Mouse (Mus musculus): Measurements from ENCODE around the gene Usp15.

Gene Usp15

GRCm38 (mm10) chr10:123170898-123171297 lies 25.9 kb downstream of the Usp15 start:
- no peak for DNase-seq

- DNase-seq: no peak
These were observed 31.3 kb downstream of the Usp15 start for GRCm38 (mm10) chr10:123165542-123165941.

GRCm38 (mm10) chr10:123160508-123160907 lies 36.3 kb downstream of the Usp15 start:
- no peak for DNase-seq

GRCm38 (mm10) chr10:123159316-123159715 lies 37.5 kb downstream of the Usp15 start:
- no peak for DNase-seq

GRCm38 (mm10) chr10:123156392-123156791 lies 40.4 kb downstream of the Usp15 start:
- DNase-seq: no peak

GRCm38 (mm10) chr10:123155764-123156163 lies 41.0 kb downstream of the Usp15 start:
- DNase-seq: no peak

- no peak for DNase-seq
These were observed 43.5 kb downstream of the Usp15 start for GRCm38 (mm10) chr10:123153321-123153720.

- DNase-seq: no peak
These were observed 48.6 kb downstream of the Usp15 start for GRCm38 (mm10) chr10:123148025-123148814.

GRCm38 (mm10) chr10:123147180-123147579 lies 49.6 kb downstream of the Usp15 start:
- no peak for DNase-seq

GRCm38 (mm10) chr10:123146349-123146748 lies 50.4 kb downstream of the Usp15 start:
- DNase-seq: no peak

GRCm38 (mm10) chr10:123144256-123144655 lies 52.5 kb downstream of the Usp15 start:
- DNase-seq: no peak

GRCm38 (mm10) chr10:123142395-123143050 lies 54.3 kb downstream of the Usp15 start:
- DNase-seq: no peak

- no peak for DNase-seq
These were observed 61.0 kb downstream of the Usp15 start for GRCm38 (mm10) chr10:123135818-123136217.

- no peak for DNase-seq
These were observed 65.3 kb downstream of the Usp15 start for GRCm38 (mm10) chr10:123131487-123131886.

GRCm38 (mm10) chr10:123120666-123121392 lies 76.0 kb downstream of the Usp15 start:
- DNase-seq: no peak

GRCm38 (mm10) chr10:123116861-123117260 lies 79.9 kb downstream of the Usp15 start:
- no peak for DNase-seq

- DNase-seq: no peak
These were observed 83.3 kb downstream of the Usp15 start for GRCm38 (mm10) chr10:123113466-123113865.

- DNase-seq: no peak
These were observed 84.0 kb downstream of the Usp15 start for GRCm38 (mm10) chr10:123112787-123113168.

GRCm38 (mm10) chr10:123112056-123112786 lies 84.6 kb downstream of the Usp15 start:
- no peak for DNase-seq

GRCm38 (mm10) chr10:123110548-123110947 lies 86.2 kb downstream of the Usp15 start:
- no peak for DNase-seq

- DNase-seq: no peak
These were observed 88.3 kb downstream of the Usp15 start for GRCm38 (mm10) chr10:123108527-123108926.

GRCm38 (mm10) chr10:123108121-123108520 lies 88.7 kb downstream of the Usp15 start:
- no peak for DNase-seq

GRCm38 (mm10) chr10:123101303-123101702 lies 95.5 kb downstream of the Usp15 start:
- DNase-seq: no peak
